Mouse (Mus musculus) heart, postnatal 0 days (tissue): ENCODE measurements around the gene Ptpn3.

Source experiments
- CTCF ChIP-seq: IDR thresholded peaks from 2 replicates; pipeline ENCODE4 v1.5.1; 2016; ENCODE audit warnings: antibody characterized with exemption, control low read depth, low read depth
- EP300 ChIP-seq: IDR thresholded peaks from 2 replicates; pipeline ENCODE4 v1.6.1; 2016; ENCODE audit warnings: antibody characterized with exemption, low read depth

DNA sequence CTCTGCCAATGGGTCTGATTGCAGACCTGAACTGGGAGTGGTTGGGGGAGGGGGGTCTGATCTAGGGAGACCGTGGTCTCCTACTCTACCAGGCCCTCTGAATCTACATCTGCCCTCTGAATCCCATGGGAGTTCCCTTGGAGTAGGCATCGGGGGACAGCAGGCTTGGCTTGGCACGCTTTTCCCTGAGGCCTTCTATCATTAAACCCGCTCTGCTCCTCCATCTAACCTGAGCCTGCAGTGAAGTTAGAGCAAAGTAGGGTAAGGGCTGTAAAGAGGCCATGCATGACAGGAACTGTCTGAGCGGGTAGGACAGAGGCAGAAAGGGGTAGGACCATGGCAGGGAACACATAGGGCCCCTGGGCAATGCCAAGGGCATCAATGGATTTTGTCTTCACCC lies 9.0 kb downstream of the Ptpn3 start:
- TF ChIP-seq EP300 (no peak), CTCF (no peak)
